Mouse (Mus musculus) embryonic facial prominence, embryonic 15.5 days (tissue): Measurements from ENCODE around the gene Hmcn1. TPM values are rescaled to one million over a fixed set of nuclear protein-coding genes. Genes with fewer than 3 reads are reported as not detected.

Experiments
- ATAC-seq: fragments of 200-750 bp; cut with Nextera tagmentation; 2 replicates; pipeline ENCODE4 v1.8.0; 2017; ENCODE audit warnings: low read depth, moderate TSS enrichment; ENCODE audit not compliant: insufficient number of reproducible peaks, low FRiP score, low TSS enrichment
- H3K27ac ChIP-seq: fragments of 300-500 bp; sonication (generic); replicated peaks from 2 replicates; pipeline ENCODE4 v1.5.1; 2015; ENCODE audit warnings: mild to moderate bottlenecking, inconsistent platforms
- H3K27me3 ChIP-seq: fragments of 300-500 bp; sonication (generic); 2 replicates; pipeline ENCODE4 v1.6.1; 2015; ENCODE audit warnings: inconsistent platforms
- H3K36me3 ChIP-seq: fragments of 300-500 bp; sonication (generic); 2 replicates; pipeline ENCODE4 v1.6.1; 2015; ENCODE audit warnings: mild to moderate bottlenecking, inconsistent platforms
- H3K4me1 ChIP-seq: fragments of 300-500 bp; sonication (generic); 2 replicates; pipeline ENCODE4 v1.6.1; 2015; ENCODE audit warnings: inconsistent platforms
- H3K4me2 ChIP-seq: fragments of 300-500 bp; sonication (generic); replicated peaks from 2 replicates; pipeline ENCODE4 v1.6.1; 2015; ENCODE audit warnings: mild to moderate bottlenecking, inconsistent platforms
- H3K4me3 ChIP-seq: fragments of 300-500 bp; sonication (generic); replicated peaks from 2 replicates; pipeline ENCODE4 v1.5.1; 2015; ENCODE audit warnings: mild to moderate bottlenecking, inconsistent platforms
- H3K9ac ChIP-seq: fragments of 300-500 bp; sonication (generic); 2 replicates; pipeline ENCODE4 v1.6.1; 2015; ENCODE audit warnings: inconsistent platforms
- H3K9me3 ChIP-seq: fragments of 300-500 bp; sonication (generic); replicated peaks from 2 replicates; pipeline ENCODE4 v1.6.1; 2016; ENCODE audit warnings: inconsistent platforms
- WGBS: fragments of 180-500 bp; shearing (Covaris S2); methylation state at CpG from one replicate; pipeline ENCODE4 v1.1.7; 2015; 5-methylcytosine and 5-hydroxymethylcytosine counted together
- polyA plus RNA-seq: library from polyadenylated mRNA; unstranded; fragments of >200 nt; fragmentation: Nextera tagmentation; extraction: Ambion mirVana; gene quantifications from 2 replicates; pipeline ENCODE4 v1.2.1, GENCODE M21; 2015

The Hmcn1 gene
- polyA plus RNA-seq, 1 experiment from 2014 or later = 26.4 TPM

DNA sequence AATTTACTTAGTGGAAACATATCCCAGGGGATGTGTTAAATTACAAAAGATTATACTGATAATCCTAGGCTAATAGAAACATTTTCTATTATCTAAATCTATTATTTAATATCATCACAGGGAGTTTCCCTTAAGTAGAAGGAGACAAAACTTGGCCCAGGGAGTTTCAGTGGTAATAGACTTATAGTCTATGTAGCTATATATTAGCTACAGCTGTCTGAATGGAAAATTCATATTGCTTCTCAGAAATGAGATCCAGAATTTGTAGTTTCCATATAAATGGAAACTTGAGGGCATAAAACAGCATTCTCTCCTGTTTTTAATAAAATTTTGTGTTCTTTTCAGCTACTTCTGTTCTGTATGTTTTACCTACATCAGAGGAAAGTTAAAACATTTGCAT is 179.9 kb downstream of the Hmcn1 start:
- no peaks in the 10 kb centered on the region for H3K4me1 ChIP-seq
- H3K4me2 ChIP-seq = no peak overlapping the region
- 0 out of 2 replicates have a peak, but pooled peaks cover 4% of the 10 kb centered on the region for H3K36me3 ChIP-seq
- H3K27me3 ChIP-seq = no peaks in the 10 kb centered on the region; the same call in 1 of the 2 replicates
- no peak for ATAC-seq
- no peaks in the 10 kb centered on the region for H3K9me3 ChIP-seq
- no peak overlapping the region for H3K27ac ChIP-seq
- no peak overlapping the region for H3K4me3 ChIP-seq
- H3K9ac ChIP-seq = no peak overlapping the region

DNA sequence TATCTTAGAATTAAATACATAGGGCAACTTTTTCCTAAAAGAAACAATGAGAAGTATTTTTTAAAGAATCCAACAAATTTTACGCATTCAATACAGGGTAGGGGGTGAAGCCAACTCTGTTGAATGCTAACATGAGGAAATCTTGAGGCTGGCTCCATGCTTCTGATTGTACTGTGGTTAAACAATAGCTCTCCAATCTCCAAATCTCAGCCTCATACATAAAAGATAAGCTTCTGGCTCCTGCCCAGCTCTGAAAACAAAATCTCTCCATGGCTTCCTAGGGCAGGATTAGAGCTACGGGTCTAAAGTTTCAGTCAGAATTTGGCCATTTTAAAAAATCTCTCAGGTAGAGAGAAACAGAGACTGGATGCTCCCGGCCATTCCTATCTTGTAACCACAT is 186.4 kb downstream of the Hmcn1 start:
- no peak overlapping the region for H3K27ac ChIP-seq
- H3K9me3 ChIP-seq = no peaks in the 10 kb centered on the region
- no peak overlapping the region for H3K4me3 ChIP-seq
- H3K36me3 ChIP-seq = 0 out of 2 replicates have a peak, but pooled peaks cover 6% of the 10 kb centered on the region
- no peaks in the 10 kb centered on the region for H3K4me1 ChIP-seq
- ATAC-seq = no peak
- no peak overlapping the region for H3K9ac ChIP-seq
- H3K4me2 ChIP-seq = no peak overlapping the region
- H3K27me3 ChIP-seq = no peaks in the 10 kb centered on the region
- WGBS = 68% methylated on average over 3 of the region's 3 CpGs

DNA sequence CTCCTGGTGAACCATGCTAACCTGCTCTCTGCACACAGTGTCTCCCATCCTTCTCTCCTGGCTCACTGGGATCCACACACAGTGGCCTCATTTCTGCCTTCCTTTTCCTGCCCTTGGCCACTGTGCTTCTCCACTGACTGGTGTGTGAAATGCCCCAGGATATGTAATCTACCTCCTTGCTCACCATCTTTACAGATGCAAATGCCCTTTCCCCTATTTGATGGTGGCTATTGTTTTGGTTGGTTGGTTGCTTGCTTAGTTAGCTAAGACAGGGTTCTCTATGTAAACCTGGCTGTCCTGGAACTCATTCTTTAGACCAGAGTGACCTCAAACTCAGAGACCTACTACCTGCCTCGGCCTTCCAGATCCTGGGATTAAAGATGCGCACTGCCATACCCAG is 187.8 kb downstream of the Hmcn1 start:
- Histone ChIP-seq H3K4me2 (no peak overlapping the region), H3K9me3 (no peaks in the 10 kb centered on the region), H3K9ac (no peak overlapping the region), H3K4me3 (no peak overlapping the region), H3K4me1 (0 out of 2 replicates have a peak, but pooled peaks cover 2% of the 10 kb centered on the region), H3K27me3 (no peaks in the 10 kb centered on the region), H3K36me3 (0 out of 2 replicates have a peak, but pooled peaks cover 6% of the 10 kb centered on the region), H3K27ac (no peak overlapping the region)
- WGBS = 92% methylated on average over 2 of the region's 2 CpGs
- ATAC-seq = no peak

DNA sequence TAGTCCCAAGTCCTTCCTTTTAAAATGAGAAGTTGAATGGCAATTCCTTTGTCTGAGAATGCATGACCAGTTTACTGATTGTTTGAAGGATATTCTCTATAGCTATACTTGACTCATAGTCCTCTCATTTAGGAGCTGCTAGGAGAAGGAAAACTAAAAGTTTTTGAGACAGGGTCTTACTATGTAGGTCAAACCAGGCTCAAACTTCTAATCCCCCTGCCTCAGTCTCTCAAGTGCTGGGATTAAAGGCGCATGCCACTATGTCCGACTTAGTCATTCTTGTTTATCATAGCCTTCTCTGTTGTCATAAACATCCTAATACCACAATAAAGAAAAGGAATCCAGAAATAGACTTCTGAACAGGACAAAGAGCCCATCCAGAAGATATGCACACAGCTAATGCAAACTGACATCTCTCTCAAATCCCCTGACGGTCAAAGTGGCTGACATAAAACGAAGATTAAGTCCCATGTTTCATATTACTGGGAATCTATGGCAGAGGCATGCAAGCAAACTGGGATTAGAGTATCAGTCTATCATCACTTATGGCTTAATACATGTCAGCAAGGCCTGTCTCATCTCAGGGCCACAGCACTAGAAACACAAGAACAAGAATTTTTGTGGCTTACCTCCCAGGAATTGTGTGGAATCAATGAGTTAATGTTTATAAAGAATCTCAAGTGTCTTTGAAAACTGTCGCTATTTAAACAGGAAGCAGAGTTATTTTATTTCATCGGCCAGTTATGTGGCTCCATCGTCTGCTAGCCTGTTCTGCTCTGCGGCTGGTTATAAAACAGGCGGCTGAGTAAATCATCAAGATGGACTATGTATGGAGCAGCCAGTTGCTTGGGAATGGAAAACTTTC is 188.8 kb downstream of the Hmcn1 start:
- WGBS = 47% methylated on average over 9 of the region's 9 CpGs
- Histone ChIP-seq H3K36me3 (0 out of 2 replicates have a peak, but pooled peaks cover 6% of the 10 kb centered on the region), H3K27ac (no peak overlapping the region), H3K4me3 (no peak overlapping the region), H3K9ac (no peak overlapping the region), H3K9me3 (no peaks in the 10 kb centered on the region), H3K4me1 (0 out of 2 replicates have a peak, but pooled peaks cover 2% of the 10 kb centered on the region), H3K4me2 (no peak overlapping the region), H3K27me3 (no peaks in the 10 kb centered on the region)
- no peak for ATAC-seq

DNA sequence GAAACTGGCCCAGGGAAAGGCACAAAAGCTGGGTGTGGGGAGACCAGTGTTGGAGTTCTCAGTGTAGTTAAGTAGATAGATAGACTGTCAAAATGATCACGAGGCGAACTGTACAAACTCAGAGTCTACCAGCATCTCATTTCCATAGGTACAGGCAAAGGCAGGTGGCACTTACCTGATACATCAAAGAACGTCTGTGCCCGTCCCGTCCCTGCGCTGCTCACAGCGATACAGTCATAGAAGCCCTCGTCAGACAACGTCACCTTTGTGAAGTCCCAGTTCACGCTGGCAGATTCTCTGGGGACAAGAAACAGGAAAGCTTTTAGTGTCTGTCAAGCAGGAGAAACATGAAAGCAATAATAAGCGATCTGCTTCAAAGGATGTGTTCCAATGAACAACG is 190.6 kb downstream of the Hmcn1 start:
- WGBS = 81% methylated on average over 12 of the region's 12 CpGs
- Histone ChIP-seq H3K36me3 (peaks cover 15% of the 10 kb centered on the region; the same call in 1 of the 2 replicates), H3K9ac (no peak overlapping the region)

DNA sequence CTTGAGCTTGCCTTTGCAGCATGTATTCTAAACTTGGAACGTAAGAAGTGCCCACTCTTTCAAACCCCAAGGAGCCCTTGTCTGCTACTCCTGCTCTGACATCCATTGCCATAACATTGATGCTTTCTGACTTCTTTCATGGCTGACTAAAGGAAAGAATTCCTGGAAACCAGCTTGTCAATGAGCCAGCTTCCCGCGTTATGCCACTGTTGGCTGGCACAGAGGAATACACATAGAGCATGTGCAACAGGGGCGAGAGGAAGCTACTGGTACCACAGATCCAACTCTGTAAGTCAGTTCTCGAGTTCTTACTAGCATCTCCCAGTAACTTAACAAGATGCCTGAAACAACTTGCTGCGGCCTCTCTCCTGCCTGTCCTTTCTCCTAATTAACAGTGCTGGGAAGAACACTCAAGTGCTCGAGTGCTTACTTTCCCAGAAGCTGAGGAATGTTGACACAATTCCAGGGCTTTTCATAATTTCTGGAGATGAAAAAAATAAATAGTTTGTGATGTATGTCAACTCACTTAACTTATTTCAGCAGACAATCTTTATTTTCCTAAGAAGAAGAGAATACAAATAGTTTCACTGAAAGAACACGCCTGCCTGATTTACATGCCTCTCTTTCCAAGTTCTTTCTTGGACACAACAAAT is 192.5 kb downstream of the Hmcn1 start:
- no peak overlapping the region for H3K9ac ChIP-seq
- no peak overlapping the region for H3K4me3 ChIP-seq
- H3K9me3 ChIP-seq = no peaks in the 10 kb centered on the region
- H3K36me3 ChIP-seq = peaks cover 19% of the 10 kb centered on the region; the same call in 1 of the 2 replicates
- ATAC-seq = no peak
- 69% methylated on average over 8 of the region's 8 CpGs for WGBS
- H3K27me3 ChIP-seq = no peaks in the 10 kb centered on the region
- H3K27ac ChIP-seq = no peak overlapping the region; the same call in 1 of the 2 replicates
- H3K4me1 ChIP-seq = 0 out of 2 replicates have a peak, but pooled peaks cover 2% of the 10 kb centered on the region
- H3K4me2 ChIP-seq = no peak overlapping the region

More for the DNA sequence above, 190.6 kb downstream of the Hmcn1 start:
- H3K4me3 ChIP-seq = no peak overlapping the region
- H3K27ac ChIP-seq = no peak overlapping the region
- no peaks in the 10 kb centered on the region for H3K9me3 ChIP-seq
- H3K4me1 ChIP-seq = 0 out of 2 replicates have a peak, but pooled peaks cover 2% of the 10 kb centered on the region
- no peak overlapping the region for H3K4me2 ChIP-seq
- no peak for ATAC-seq
- no peaks in the 10 kb centered on the region for H3K27me3 ChIP-seq

DNA sequence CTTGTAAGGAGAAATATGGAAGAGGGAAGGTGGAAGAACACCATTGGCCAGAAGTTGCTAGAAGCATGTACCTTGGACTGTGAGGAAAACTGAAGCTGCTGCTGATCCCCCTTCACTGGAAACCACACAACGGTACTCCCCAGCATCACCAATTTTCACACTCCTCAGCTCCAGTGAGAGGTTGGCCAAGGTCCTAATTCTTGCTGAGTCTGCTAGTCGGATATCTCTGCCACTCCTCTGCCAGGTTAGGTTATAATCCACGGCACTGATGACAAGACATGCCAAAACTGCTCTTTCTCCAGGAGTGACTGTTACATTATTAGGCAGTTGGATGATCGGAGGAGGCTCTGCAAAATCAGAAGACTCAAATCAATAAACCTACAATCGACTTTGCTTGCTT is 194.6 kb downstream of the Hmcn1 start:
- H3K36me3 ChIP-seq = peaks cover 19% of the 10 kb centered on the region; the same call in 1 of the 2 replicates
- H3K27me3 ChIP-seq = no peaks in the 10 kb centered on the region
- no peak for ATAC-seq
- H3K9me3 ChIP-seq = no peaks in the 10 kb centered on the region
- H3K9ac ChIP-seq = no peak overlapping the region
- no peak overlapping the region for H3K4me3 ChIP-seq
- no peak overlapping the region for H3K27ac ChIP-seq
- H3K4me2 ChIP-seq = no peak overlapping the region
- 0 out of 2 replicates have a peak, but pooled peaks cover 2% of the 10 kb centered on the region for H3K4me1 ChIP-seq
- 91% methylated on average over 5 of the region's 5 CpGs for WGBS

DNA sequence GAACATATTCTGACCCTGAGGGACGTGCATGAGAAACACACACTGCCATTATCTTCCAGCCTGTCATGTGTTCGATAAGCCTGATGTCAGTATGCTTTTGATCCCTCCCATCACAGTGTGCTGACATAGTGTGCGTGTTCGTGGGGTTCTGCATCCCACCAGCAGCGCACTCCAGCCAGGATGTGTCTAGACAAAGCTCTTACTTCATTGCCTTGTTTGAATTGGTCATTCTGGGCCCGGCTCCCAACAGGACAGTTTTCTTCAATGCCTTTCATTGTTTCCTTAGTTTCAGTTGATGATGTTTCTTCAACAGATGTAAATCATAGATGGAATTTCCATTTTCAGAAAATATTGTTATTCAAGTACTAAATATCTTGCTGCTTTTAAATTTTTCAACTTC is 206.5 kb downstream of the Hmcn1 start:
- no peak overlapping the region for H3K27ac ChIP-seq
- 70% methylated on average over 6 of the region's 6 CpGs for WGBS
- H3K36me3 ChIP-seq = no peaks in the 10 kb centered on the region
- no peak overlapping the region for H3K4me2 ChIP-seq
- H3K4me1 ChIP-seq = no peaks in the 10 kb centered on the region
- H3K9ac ChIP-seq = no peak overlapping the region
- no peaks in the 10 kb centered on the region for H3K27me3 ChIP-seq
- H3K9me3 ChIP-seq = no peaks in the 10 kb centered on the region
- H3K4me3 ChIP-seq = no peak overlapping the region
- ATAC-seq = no peak

DNA sequence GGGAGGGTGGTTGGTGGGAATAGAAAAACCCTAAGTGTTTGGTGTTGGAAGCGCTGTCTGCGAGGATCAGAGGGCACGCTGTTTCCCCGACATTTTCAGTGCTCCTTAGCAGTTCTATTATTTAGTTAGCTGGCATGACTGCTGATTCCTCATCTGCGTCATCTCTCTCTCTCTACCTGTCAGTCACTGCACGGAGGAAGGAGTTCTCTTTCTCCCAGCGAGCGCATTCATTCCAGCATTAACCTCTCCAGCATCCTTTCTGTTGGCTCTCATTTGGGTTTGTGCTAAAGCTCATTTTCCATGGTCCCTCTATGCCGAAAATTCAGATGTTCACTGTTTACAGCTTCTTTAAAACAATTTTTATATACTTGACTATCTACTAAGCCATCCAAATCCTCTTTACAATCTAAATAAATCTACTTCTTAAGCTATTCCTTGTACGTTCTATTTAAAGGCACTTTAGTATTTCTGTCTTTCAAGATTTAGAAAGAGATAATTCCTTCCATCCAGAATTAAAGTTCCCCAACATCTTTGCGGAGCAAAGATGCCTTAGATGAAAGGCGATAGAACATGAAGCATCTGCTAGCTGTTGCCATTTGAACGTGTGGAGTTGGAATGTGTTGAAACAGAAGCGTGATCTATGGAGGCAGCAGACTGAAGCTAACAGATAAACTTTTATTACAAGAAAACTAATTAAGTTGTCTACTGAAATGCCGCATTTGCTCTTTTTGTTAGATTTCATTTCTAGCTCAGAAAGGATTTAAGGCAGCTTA is 210.0 kb downstream of the Hmcn1 start:
- Histone ChIP-seq H3K9me3 (no peaks in the 10 kb centered on the region), H3K27ac (no peak overlapping the region), H3K4me2 (no peak overlapping the region), H3K4me1 (no peaks in the 10 kb centered on the region), H3K36me3 (no peaks in the 10 kb centered on the region), H3K4me3 (no peak overlapping the region), H3K9ac (no peak overlapping the region), H3K27me3 (no peaks in the 10 kb centered on the region)
- 65% methylated on average over 15 of the region's 15 CpGs for WGBS
- ATAC-seq = no peak

DNA sequence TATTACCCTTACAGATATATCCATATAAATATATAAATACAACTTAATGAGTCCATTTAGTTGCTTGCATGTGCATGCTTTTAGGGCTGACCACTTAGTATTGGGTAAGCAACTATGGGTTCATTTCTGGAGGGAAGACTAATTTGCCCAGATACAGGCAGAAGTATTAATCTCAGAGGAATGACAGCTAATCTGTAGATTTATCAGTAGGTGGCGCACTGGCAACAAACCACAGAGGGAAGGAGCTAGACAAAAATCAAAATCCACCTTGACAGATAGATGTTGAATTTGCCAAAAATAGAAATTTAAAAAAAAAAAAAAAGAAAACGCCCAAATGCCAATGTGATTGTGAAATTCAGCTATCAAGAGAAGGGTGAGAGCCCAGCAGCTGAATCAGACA is 213.3 kb downstream of the Hmcn1 start:
- ATAC-seq = no peak
- WGBS = 52% methylated on average over 2 of the region's 2 CpGs

DNA sequence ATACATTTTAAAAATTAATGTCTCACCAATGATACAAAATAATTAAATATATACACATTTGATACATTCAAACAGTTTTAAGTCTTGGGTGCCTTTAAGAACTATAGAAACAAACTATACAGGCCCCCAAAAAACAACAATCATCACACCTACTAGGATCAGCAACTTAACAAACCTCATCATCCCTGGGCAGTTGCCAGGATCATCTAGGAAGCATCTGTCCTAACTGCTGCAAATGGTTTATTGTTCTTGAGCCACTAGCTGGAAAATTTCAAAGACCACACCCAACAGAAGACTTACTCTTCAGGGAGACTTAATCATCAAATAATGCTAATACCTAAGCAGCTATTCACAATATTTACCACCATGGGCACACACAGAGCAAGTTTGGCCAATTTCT is 216.5 kb downstream of the Hmcn1 start:
- no peak overlapping the region for H3K4me3 ChIP-seq
- no peak overlapping the region for H3K4me2 ChIP-seq
- H3K27me3 ChIP-seq = no peaks in the 10 kb centered on the region
- no peak overlapping the region for H3K9ac ChIP-seq
- H3K4me1 ChIP-seq = peaks cover 7% of the 10 kb centered on the region; the same call in 1 of the 2 replicates
- H3K9me3 ChIP-seq = no peaks in the 10 kb centered on the region
- ATAC-seq = no peak
- H3K27ac ChIP-seq = no peak overlapping the region
- no peaks in the 10 kb centered on the region for H3K36me3 ChIP-seq

More for the DNA sequence above, 213.3 kb downstream of the Hmcn1 start:
- H3K9ac ChIP-seq = no peak overlapping the region
- peaks cover 7% of the 10 kb centered on the region; the same call in 1 of the 2 replicates for H3K4me1 ChIP-seq
- H3K9me3 ChIP-seq = no peaks in the 10 kb centered on the region
- H3K27me3 ChIP-seq = no peaks in the 10 kb centered on the region
- no peak overlapping the region for H3K4me3 ChIP-seq
- H3K36me3 ChIP-seq = no peaks in the 10 kb centered on the region
- no peak overlapping the region for H3K27ac ChIP-seq
- H3K4me2 ChIP-seq = no peak overlapping the region
